Mouse (Mus musculus): ENCODE measurements around the gene Nfkbid. TPM values are rescaled to one million over a fixed set of nuclear protein-coding genes. Genes with fewer than 3 reads are reported as not detected.

Gene Nfkbid
- polyA plus RNA-seq, 1 experiment from 2014 or later = 1.8 TPM

DNA sequence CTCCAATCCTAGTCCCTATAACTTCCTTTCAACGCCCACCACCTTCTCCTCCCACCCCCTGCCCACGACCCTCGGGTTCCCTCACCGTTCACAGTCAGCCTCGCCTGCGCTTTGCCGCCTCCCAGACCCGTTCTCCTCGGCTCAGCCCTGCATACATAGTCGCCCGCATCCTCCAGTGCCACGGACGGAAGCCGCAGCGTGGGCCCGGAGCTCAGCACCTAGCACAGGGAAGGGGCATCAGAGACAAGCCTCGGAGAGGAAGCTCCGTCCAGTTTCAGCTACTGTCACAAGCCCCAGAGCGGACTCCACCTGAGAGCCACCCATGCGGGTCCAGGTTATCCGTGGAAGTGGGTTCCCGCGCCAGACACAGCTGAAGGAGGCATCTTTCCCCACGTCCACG is 31.8 kb downstream of the Nfkbid start:
- peaks cover 88% of the 10 kb centered on the region for H3K27me3 ChIP-seq
- ATAC-seq (ENCODE audit: insufficient number of reproducible peaks, insufficient read depth, low FRiP score, low TSS enrichment, low read depth) = no peak
- H3K4me3 ChIP-seq = no peak overlapping the region
- H3K36me3 ChIP-seq = no peaks in the 10 kb centered on the region
- no peak overlapping the region for H3K4me2 ChIP-seq
- peaks cover 23% of the 10 kb centered on the region for H3K4me1 ChIP-seq
- H3K9me3 ChIP-seq = no peaks in the 10 kb centered on the region
- WGBS = 11% methylated on average over 25 of the region's 25 CpGs
- no peak overlapping the region for H3K9ac ChIP-seq
- H3K27ac ChIP-seq = no peak overlapping the region

- H3K4me3 ChIP-seq = peak overlapping the region; percentile 16; the same call in 1 of the 2 replicates
- H3K27ac ChIP-seq = no peak overlapping the region
- no peaks in the 10 kb centered on the region for H3K36me3 ChIP-seq
- no peaks in the 10 kb centered on the region for H3K9me3 ChIP-seq
- H3K27me3 ChIP-seq = peaks cover 92% of the 10 kb centered on the region
- H3K4me2 ChIP-seq = no peak overlapping the region
- peaks cover 23% of the 10 kb centered on the region for H3K4me1 ChIP-seq
- H3K9ac ChIP-seq = no peak overlapping the region
- no peak for ATAC-seq (ENCODE audit: insufficient number of reproducible peaks, insufficient read depth, low FRiP score, low TSS enrichment, low read depth)
- WGBS = 1% methylated on average over 25 of the region's 25 CpGs
Observed at GRCm38 (mm10) chr7:30453766-30454165, 32.2 kb downstream of the Nfkbid start.

GRCm38 (mm10) chr7:30454259-30454658 is 32.7 kb downstream of the Nfkbid start:
- Histone ChIP-seq H3K9me3 (no peaks in the 10 kb centered on the region), H3K4me1 (peaks cover 23% of the 10 kb centered on the region), H3K36me3 (no peaks in the 10 kb centered on the region), H3K4me2 (no peak overlapping the region), H3K4me3 (0 out of 2 replicates have a peak overlapping the region, but pooled peaks have one; percentile 16), H3K27ac (no peak overlapping the region), H3K27me3 (peaks cover 97% of the 10 kb centered on the region), H3K9ac (no peak overlapping the region)
- 6% methylated on average over 6 of the region's 6 CpGs for WGBS
- ATAC-seq (ENCODE audit: insufficient number of reproducible peaks, insufficient read depth, low FRiP score, low TSS enrichment, low read depth) = no peak

DNA sequence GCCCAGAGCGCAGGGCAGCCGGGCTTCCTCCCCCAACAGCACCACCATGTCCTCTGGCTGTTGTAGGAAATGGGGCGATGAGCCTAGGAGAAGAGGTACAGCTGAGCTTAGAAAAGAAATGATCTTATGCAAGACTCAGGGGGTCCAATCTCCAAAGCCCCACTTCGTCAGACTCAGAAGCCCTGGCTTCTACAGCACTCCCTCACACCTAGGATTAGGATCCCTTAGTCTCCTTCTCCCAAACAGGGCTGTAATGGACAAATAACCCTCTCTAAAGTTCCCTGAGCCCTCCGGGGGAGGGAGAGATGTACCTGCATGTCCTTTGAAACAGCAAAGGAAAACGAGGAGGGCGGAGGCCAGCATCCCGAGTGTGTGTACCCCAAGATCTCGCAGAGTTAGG is 35.0 kb downstream of the Nfkbid start:
- no peak overlapping the region for H3K27ac ChIP-seq
- peak overlapping the region; percentile 37; the same call in 1 of the 2 replicates for H3K9ac ChIP-seq
- H3K4me2 ChIP-seq = peak overlapping the region; percentile 45
- H3K9me3 ChIP-seq = no peaks in the 10 kb centered on the region
- peaks cover 23% of the 10 kb centered on the region for H3K4me1 ChIP-seq
- H3K27me3 ChIP-seq = peaks cover 99% of the 10 kb centered on the region
- H3K36me3 ChIP-seq = no peaks in the 10 kb centered on the region
- under 1% methylated on average over 9 of the region's 9 CpGs for WGBS
- ATAC-seq (ENCODE audit: insufficient number of reproducible peaks, insufficient read depth, low FRiP score, low TSS enrichment, low read depth) = no peak
- H3K4me3 ChIP-seq = peak overlapping the region; percentile 23; the same call in 1 of the 2 replicates

GRCm38 (mm10) chr7:30456911-30457628 is 35.5 kb downstream of the Nfkbid start:
- Histone ChIP-seq H3K4me1 (peaks cover 23% of the 10 kb centered on the region), H3K9ac (peak overlapping the region; percentile 37; the same call in 1 of the 2 replicates), H3K36me3 (no peaks in the 10 kb centered on the region), H3K27me3 (peaks cover 99% of the 10 kb centered on the region), H3K9me3 (no peaks in the 10 kb centered on the region), H3K27ac (no peak overlapping the region), H3K4me3 (peak overlapping the region; percentile 23; the same call in 1 of the 2 replicates), H3K4me2 (peak overlapping the region; percentile 45)
- no peak for ATAC-seq (ENCODE audit: insufficient number of reproducible peaks, insufficient read depth, low FRiP score, low TSS enrichment, low read depth)
- under 1% methylated on average over 31 of the region's 31 CpGs for WGBS

- Histone ChIP-seq H3K36me3 (no peaks in the 10 kb centered on the region), H3K27me3 (peaks cover 100% of the 10 kb centered on the region), H3K9ac (peak within 1 kb of the TSS; percentile 37; the same call in 1 of the 2 replicates), H3K4me3 (peak within 1 kb of the TSS; percentile 23), H3K27ac (no peak within 1 kb of the TSS), H3K4me1 (peaks cover 23% of the 10 kb centered on the region), H3K9me3 (no peaks in the 10 kb centered on the region), H3K4me2 (peak within 1 kb of the TSS; percentile 45)
- no peak for ATAC-seq (ENCODE audit: insufficient number of reproducible peaks, insufficient read depth, low FRiP score, low TSS enrichment, low read depth)
- WGBS = 2% methylated on average over 16 of the region's 16 CpGs
Observed at GRCm38 (mm10) chr7:30457629-30458330, 36.2 kb downstream of the Nfkbid start, which contains the start of the genes Kirrel2 and Nphs1. Kirrel2 (minus strand) TSS chr7:30457690. Nphs1 (plus strand) TSS chr7:30458315.

DNA sequence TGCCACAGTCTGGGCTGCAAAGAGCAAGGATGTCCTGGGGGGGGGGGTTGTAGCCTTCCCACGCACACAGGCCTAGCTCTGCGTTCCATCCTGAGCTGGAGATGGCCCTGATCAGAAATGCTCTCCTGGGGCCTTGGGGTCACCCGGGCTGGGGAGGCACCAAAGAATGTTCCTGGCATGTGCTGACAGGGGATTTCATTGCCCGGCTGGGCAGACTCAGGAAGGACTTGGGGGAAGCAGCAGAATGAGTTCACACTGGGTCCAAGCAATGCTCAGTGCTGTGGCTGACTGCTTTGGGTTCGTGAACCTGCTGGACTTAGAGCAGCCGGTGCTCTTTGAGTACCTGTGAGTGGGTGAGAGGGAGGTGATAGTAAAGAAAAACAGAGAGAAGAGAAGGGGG is 38.0 kb downstream of the Nfkbid start:
- no peak overlapping the region for H3K27ac ChIP-seq
- WGBS = 33% methylated on average over 6 of the region's 6 CpGs
- H3K4me3 ChIP-seq = no peak overlapping the region
- no peak for ATAC-seq (ENCODE audit: insufficient number of reproducible peaks, insufficient read depth, low FRiP score, low TSS enrichment, low read depth)
- H3K4me1 ChIP-seq = peaks cover 19% of the 10 kb centered on the region
- no peak overlapping the region for H3K9ac ChIP-seq
- peaks cover 100% of the 10 kb centered on the region for H3K27me3 ChIP-seq
- no peak overlapping the region for H3K4me2 ChIP-seq
- H3K9me3 ChIP-seq = no peaks in the 10 kb centered on the region
- H3K36me3 ChIP-seq = no peaks in the 10 kb centered on the region

DNA sequence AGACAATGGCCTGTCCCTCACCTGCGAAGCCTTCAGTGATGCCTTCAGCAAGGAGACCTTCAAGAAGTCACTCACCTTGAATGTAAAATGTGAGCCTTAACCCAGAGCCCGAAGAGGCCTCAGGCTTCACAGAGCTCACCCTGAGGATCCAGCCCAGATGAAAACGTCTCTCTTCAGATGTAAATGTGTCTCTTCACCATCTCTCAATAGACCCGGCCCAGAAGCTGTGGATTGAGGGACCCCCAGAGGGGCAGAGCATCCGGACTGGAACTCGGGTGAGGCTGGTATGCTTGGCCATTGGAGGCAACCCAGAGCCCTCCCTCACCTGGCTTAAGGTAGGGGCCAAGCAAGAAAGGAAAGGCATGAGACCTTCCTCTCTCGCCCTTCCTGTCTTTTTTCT is 42.0 kb downstream of the Nfkbid start:
- Histone ChIP-seq H3K36me3 (no peaks in the 10 kb centered on the region), H3K4me1 (peaks cover 6% of the 10 kb centered on the region; the same call in 1 of the 2 replicates), H3K4me3 (no peak overlapping the region), H3K27ac (no peak overlapping the region), H3K9ac (no peak overlapping the region), H3K9me3 (no peaks in the 10 kb centered on the region), H3K27me3 (peaks cover 100% of the 10 kb centered on the region), H3K4me2 (no peak overlapping the region)
- ATAC-seq (ENCODE audit: insufficient number of reproducible peaks, insufficient read depth, low FRiP score, low TSS enrichment, low read depth) = no peak
- 25% methylated on average over 6 of the region's 7 CpGs for WGBS

- no peak overlapping the region for H3K4me2 ChIP-seq
- H3K27ac ChIP-seq = no peak overlapping the region
- H3K27me3 ChIP-seq = peaks cover 97% of the 10 kb centered on the region
- no peaks in the 10 kb centered on the region for H3K9me3 ChIP-seq
- H3K4me3 ChIP-seq = no peak overlapping the region
- no peaks in the 10 kb centered on the region for H3K36me3 ChIP-seq
- peaks cover 6% of the 10 kb centered on the region; the same call in 1 of the 2 replicates for H3K4me1 ChIP-seq
- no peak for ATAC-seq (ENCODE audit: insufficient number of reproducible peaks, insufficient read depth, low FRiP score, low TSS enrichment, low read depth)
- 14% methylated on average over 4 of the region's 4 CpGs for WGBS
- no peak overlapping the region for H3K9ac ChIP-seq
Observed at GRCm38 (mm10) chr7:30463996-30464395, 42.5 kb downstream of the Nfkbid start.

DNA sequence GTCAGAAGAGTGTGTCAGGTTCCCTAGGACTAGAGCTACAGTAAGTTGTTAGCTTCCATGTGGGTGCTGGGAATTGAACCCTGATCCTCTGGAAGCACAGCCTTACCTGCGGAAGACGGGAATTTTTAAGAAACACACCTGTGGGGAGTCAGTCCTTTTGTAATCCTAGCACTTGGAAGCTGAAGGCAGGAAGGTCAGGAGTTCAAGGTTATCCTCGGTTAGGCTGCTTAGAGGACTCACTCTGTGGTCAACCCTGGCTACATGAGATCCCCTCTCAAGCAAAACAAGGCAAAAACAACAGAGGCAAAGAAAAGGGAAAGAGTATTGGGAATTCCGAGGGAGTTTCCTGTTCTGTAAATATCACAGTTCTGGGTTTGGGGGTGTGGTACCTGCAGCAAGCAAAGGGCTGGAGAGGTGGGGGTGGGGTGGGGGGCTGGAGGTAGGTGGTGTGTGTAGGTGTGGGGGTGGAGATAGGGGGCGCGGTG is 43.3 kb downstream of the Nfkbid start:
- Histone ChIP-seq H3K27ac (no peak overlapping the region), H3K27me3 (peaks cover 90% of the 10 kb centered on the region), H3K36me3 (no peaks in the 10 kb centered on the region), H3K9ac (no peak overlapping the region), H3K9me3 (no peaks in the 10 kb centered on the region), H3K4me2 (no peak overlapping the region), H3K4me1 (peaks cover 6% of the 10 kb centered on the region; the same call in 1 of the 2 replicates), H3K4me3 (no peak overlapping the region)
- WGBS = 11% methylated on average over 6 of the region's 6 CpGs
- no peak for ATAC-seq (ENCODE audit: insufficient number of reproducible peaks, insufficient read depth, low FRiP score, low TSS enrichment, low read depth)

- no peak overlapping the region for H3K27ac ChIP-seq
- no peak for ATAC-seq (ENCODE audit: insufficient number of reproducible peaks, insufficient read depth, low FRiP score, low TSS enrichment, low read depth)
Observed at GRCm38 (mm10) chr7:30472411-30472810, 50.9 kb downstream of the Nfkbid start.

More at GRCm38 (mm10) chr7:30472411-30472810, 50.9 kb downstream of the Nfkbid start:
- Histone ChIP-seq H3K9me3 (no peaks in the 10 kb centered on the region), H3K36me3 (no peaks in the 10 kb centered on the region), H3K4me3 (no peak overlapping the region), H3K9ac (no peak overlapping the region), H3K27me3 (peaks cover 15% of the 10 kb centered on the region), H3K4me1 (peaks cover 1% of the 10 kb centered on the region; the same call in 1 of the 2 replicates), H3K4me2 (no peak overlapping the region)
- 44% methylated on average over 5 of the region's 5 CpGs for WGBS

All from embryonic facial prominence, embryonic 13.5 days (tissue).